Mouse (Mus musculus): ENCODE results near the gene Gm21976. TPM values are rescaled to one million over a fixed set of nuclear protein-coding genes. Genes with fewer than 3 reads are reported as not detected.

Gm21976 gene
- polyA plus RNA-seq, 1 experiment from 2014 or later: not detected

DNA sequence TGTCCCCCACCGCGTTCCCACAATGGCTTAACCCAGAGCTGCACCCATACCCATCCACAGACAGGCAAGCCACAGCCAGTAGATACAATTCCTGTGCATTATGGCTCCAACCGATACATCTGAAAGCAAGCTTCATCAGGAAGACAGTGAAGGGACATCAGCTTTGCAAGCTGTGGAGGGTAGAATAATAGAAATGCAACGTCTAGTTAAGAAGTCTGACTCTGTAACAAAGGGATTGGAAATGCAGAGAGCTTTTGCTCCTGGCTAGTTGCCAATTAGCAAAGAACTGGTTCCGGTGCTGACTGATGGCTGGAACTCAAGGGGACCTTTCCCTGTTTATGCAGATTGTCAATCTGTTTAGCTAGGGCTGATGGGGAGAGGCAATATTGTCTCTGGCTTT lies 26.7 kb downstream of the Gm21976 start:
- Histone ChIP-seq H3K27me3 (no peaks in the 10 kb centered on the region), H3K27ac (0 out of 2 replicates have a peak overlapping the region, but pooled peaks have one; percentile 56)
- 38% methylated on average over 5 of the region's 5 CpGs for WGBS

DNA sequence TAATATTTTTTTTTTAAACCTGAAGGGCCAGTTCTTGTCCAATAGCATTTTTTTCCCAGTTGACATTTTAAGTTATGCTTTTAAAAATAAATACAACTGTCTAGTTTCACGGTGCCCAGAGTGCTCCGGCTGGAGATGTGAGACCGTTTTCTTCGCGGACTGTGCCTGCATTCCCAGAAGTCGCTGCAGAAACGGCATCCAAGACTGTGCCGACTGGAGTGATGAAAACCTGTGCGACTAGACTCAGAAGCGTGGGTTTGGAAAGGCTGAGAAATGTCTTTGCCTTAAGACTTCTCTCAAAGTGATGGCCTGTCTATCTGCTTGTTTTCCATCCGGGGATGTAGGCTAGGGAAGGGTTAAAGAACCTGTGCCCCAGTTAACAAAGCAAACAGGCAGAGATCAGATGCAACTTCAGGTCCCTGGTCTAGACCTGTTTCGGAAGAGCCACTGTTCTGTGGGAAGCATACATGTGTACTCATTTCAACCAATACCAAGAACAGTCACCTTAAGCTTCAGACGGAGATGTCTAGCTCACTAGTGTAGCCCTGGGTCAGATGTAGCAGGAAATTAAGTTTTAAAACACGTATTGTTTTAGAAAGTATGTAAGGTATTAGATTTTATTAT lies 27.3 kb downstream of the Gm21976 start:
- Histone ChIP-seq H3K4me2 (replicated peaks) (0 out of 2 replicates have a peak overlapping the region, but pooled peaks have one; percentile 3), H3K9ac (no peak overlapping the region), H3K36me3 (peaks cover 44% of the 10 kb centered on the region), H3K27ac (peak overlapping the region; percentile 56; the same call in 1 of the 2 replicates), H3K4me1 (no peaks in the 10 kb centered on the region; the same call in 1 of the 2 replicates), H3K4me3 (no peak overlapping the region), H3K9me3 (replicated peaks) (no peaks in the 10 kb centered on the region), H3K27me3 (no peaks in the 10 kb centered on the region)
- WGBS: 54% methylated on average over 14 of the region's 14 CpGs
- no peak for ATAC-seq (ENCODE audit: low FRiP score)

More for the DNA sequence above, 26.7 kb downstream of the Gm21976 start:
- Histone ChIP-seq H3K9me3 (replicated peaks) (no peaks in the 10 kb centered on the region), H3K4me3 (no peak overlapping the region), H3K9ac (no peak overlapping the region), H3K4me2 (replicated peaks) (no peak overlapping the region), H3K36me3 (peaks cover 38% of the 10 kb centered on the region), H3K4me1 (no peaks in the 10 kb centered on the region; the same call in 1 of the 2 replicates)
- ATAC-seq (ENCODE audit: low FRiP score): peak; percentile 40; the same call in 1 of the 2 replicates

DNA sequence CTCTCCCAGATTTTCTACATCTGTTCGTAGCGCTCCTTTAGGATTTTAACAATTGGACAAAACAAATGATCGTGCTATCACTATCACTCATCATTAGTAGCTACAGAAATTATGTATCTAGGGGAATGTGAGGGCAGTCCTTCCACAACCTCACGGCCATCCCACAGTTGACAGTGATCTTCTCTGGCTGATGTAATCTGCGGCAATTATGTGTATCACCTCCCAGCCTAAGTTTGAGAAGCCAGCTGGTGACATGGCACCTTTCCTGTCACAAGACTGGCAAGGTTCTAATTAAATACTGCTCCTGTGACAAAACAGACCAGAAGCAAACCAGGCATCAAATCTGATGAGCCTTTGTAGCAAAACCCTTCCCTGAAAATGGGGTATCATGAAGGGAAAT lies 28.3 kb downstream of the Gm21976 start:
- Histone ChIP-seq H3K27ac (no peak overlapping the region), H3K36me3 (peaks cover 53% of the 10 kb centered on the region), H3K4me1 (no peaks in the 10 kb centered on the region; the same call in 1 of the 2 replicates), H3K9ac (no peak overlapping the region), H3K9me3 (replicated peaks) (no peaks in the 10 kb centered on the region), H3K27me3 (no peaks in the 10 kb centered on the region), H3K4me2 (replicated peaks) (no peak overlapping the region), H3K4me3 (no peak overlapping the region)
- no peak for ATAC-seq (ENCODE audit: low FRiP score)
- WGBS: 92% methylated on average over 5 of the region's 5 CpGs

DNA sequence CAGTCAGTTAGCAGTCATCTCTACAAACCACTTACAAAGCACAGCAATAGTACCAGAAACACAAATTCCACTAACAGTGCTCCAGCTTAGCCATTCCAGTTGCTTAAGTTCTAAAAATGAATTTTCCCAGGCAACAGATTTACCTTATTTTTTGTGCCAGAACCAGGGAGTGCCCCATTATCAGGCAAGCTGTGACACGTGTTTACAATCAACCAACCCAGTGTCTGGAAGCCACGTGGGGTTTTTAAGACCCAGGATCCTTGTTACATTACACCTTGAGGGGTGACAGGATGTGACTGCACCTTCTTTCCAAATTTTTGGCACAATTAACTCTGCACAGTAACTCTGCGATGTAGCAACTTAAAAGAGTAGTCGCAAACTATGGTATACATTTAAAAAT lies 29.0 kb downstream of the Gm21976 start:
- no peaks in the 10 kb centered on the region for H3K27me3 ChIP-seq
- no peak overlapping the region for H3K4me2 ChIP-seq (replicated peaks)
- H3K27ac ChIP-seq: no peak overlapping the region
- no peaks in the 10 kb centered on the region for H3K9me3 ChIP-seq (replicated peaks)
- no peak for ATAC-seq (ENCODE audit: low FRiP score)
- H3K4me1 ChIP-seq: no peaks in the 10 kb centered on the region; the same call in 1 of the 2 replicates
- H3K36me3 ChIP-seq: peaks cover 58% of the 10 kb centered on the region
- no peak overlapping the region for H3K4me3 ChIP-seq
- 85% methylated on average over 4 of the region's 4 CpGs for WGBS
- no peak overlapping the region for H3K9ac ChIP-seq

DNA sequence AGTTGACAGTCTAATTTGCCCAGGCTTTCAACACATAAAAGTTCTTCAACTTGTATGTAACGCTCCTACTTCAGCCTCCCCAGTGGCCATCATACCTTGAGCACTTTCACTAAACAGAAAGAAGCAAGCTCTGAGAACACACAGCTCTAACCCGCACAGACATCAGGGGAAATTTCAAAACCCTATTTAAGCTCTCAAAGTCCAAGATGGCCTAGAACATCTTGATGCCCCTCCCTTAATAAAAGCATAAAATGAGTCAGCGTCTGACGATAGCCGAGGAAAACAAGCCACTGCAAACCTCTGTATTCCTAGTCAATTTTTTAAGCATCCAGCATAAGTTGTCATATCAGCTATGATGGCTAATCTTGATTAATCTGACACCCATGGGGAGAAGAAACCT lies 31.9 kb downstream of the Gm21976 start:
- Histone ChIP-seq H3K4me2 (replicated peaks) (no peak overlapping the region), H3K36me3 (peaks cover 61% of the 10 kb centered on the region), H3K9me3 (replicated peaks) (no peaks in the 10 kb centered on the region), H3K4me3 (no peak overlapping the region), H3K27ac (no peak overlapping the region), H3K9ac (no peak overlapping the region), H3K4me1 (peaks cover 12% of the 10 kb centered on the region), H3K27me3 (no peaks in the 10 kb centered on the region)
- 95% methylated on average over 5 of the region's 5 CpGs for WGBS
- ATAC-seq (ENCODE audit: low FRiP score): no peak

DNA sequence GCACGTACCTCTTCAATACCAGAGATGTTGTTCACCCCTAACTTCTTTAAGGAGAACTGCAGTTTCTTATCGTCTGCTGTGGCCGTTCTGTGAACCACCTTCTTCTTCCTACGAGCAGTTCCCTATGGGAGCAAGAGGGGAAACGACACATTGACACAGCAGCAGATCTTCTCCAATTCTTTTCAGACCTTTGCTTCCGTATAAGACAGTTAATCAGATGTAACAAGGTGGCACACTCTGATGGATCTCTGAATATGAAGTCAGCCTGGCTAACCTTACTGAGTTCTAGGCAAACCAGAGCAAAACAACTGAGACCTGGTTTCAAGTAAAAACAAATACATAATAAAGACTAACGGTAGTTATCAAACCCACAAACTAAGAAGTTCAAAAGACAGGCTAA lies 33.9 kb downstream of the Gm21976 start:
- no peaks in the 10 kb centered on the region for H3K27me3 ChIP-seq
- H3K4me3 ChIP-seq: no peak overlapping the region
- 83% methylated on average over 7 of the region's 7 CpGs for WGBS
- H3K4me1 ChIP-seq: peaks cover 12% of the 10 kb centered on the region
- H3K4me2 ChIP-seq (replicated peaks): no peak overlapping the region
- no peak overlapping the region for H3K9ac ChIP-seq
- peaks cover 50% of the 10 kb centered on the region for H3K36me3 ChIP-seq
- H3K9me3 ChIP-seq (replicated peaks): no peaks in the 10 kb centered on the region
- ATAC-seq (ENCODE audit: low FRiP score): no peak
- H3K27ac ChIP-seq: no peak overlapping the region

DNA sequence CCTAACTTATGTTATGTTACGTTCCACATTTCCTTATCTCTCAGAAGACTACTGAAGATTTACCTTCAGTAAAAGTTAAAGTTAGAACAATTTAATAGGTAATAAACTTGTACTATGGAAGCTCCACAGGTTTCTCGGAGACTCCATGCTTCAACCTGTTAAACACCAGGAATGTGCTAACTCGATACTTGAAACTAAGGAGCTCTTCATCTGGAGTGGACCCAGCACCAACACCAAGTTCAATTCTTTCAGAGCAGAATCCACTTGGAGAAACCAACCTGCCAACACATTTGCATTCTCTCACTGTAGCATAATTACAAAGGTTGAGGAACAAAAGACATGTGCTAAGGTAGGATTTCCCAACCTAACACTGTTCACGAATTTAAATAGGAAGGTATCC lies 35.4 kb downstream of the Gm21976 start:
- Histone ChIP-seq H3K9me3 (replicated peaks) (no peaks in the 10 kb centered on the region), H3K36me3 (peaks cover 38% of the 10 kb centered on the region), H3K9ac (no peak overlapping the region; the same call in 1 of the 2 replicates), H3K4me2 (replicated peaks) (peak overlapping the region; percentile 62), H3K4me3 (0 out of 2 replicates have a peak overlapping the region, but pooled peaks have one; percentile 7), H3K27ac (no peak overlapping the region), H3K27me3 (no peaks in the 10 kb centered on the region), H3K4me1 (peaks cover 12% of the 10 kb centered on the region)
- ATAC-seq (ENCODE audit: low FRiP score): no peak
- 80% methylated on average over 4 of the region's 4 CpGs for WGBS

DNA sequence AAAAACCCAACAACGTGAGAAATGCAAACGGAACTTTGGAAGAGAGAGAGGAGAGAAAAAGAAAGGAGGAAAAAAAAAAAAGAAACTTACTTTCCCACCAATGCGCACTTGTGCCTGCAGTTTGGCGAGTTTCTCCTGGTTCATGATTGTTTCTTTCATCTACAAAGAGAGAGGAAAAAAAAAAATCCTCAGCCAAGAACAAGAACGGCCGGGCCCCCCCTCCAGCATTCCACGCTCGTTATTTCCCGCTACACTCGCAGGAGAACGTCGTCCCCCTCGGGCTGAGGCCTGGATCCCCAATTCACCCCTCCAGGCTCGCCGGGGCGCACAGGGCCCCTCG lies 36.4 kb downstream of the Gm21976 start:
- WGBS: 1% methylated on average over 17 of the region's 17 CpGs
- H3K4me3 ChIP-seq: peak overlapping the region; percentile 98
- H3K9me3 ChIP-seq (replicated peaks): no peaks in the 10 kb centered on the region
- H3K4me1 ChIP-seq: peaks cover 12% of the 10 kb centered on the region
- H3K36me3 ChIP-seq: peaks cover 28% of the 10 kb centered on the region
- ATAC-seq (ENCODE audit: low FRiP score): no peak
- peak overlapping the region; percentile 86 for H3K27ac ChIP-seq
- no peaks in the 10 kb centered on the region for H3K27me3 ChIP-seq
- H3K4me2 ChIP-seq (replicated peaks): peak overlapping the region; percentile 62
- H3K9ac ChIP-seq: peak overlapping the region; percentile 98

DNA sequence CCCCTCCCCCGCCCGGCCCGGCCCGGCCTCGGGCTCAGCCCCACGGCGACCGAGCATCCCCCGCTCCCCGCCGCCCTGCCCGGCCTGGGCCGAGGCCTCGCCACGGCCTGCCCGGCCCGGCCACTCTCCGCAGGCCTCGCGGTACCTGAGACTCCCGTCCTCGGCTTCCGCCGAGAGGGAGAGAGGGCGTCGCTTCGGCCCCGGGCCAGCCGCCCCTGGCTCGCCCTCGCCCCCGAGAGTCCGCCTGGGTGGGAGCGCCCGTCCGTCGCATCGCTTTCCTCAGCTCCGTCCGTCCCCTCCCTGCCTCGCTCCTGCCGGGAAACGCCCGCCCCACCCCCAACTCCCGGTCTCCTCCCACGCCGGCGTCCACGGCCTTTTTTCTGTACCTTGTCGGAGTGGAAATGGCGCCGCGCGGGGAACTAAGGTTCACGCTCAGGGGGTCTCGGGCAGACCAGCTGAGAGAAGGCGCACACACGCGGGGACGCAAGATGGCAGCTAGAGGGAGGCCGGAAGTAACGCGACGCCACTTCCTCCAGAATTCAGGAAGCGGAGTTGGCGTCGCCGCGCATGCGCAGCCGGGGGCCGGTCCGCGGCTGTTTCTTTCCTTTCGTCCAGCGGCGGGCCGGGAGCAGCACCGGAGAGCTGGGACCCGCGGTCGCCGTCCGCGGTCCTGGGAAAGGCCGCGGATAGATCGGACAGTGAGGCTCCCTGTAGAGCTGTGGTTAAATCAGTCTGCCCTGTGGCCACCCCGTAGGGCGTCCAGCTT lies 37.0 kb downstream of the Gm21976 start, which contains the start of gene Btf3:
Btf3 (minus strand) TSS at position 527 of the 766 bp plus-strand sequence.
- Histone ChIP-seq H3K4me2 (replicated peaks) (peak within 1 kb of the TSS; percentile 63), H3K9me3 (replicated peaks) (no peaks in the 10 kb centered on the region), H3K9ac (peak within 1 kb of the TSS; percentile 98), H3K27ac (peak within 1 kb of the TSS; percentile 86), H3K27me3 (no peaks in the 10 kb centered on the region), H3K36me3 (peaks cover 22% of the 10 kb centered on the region), H3K4me1 (peaks cover 12% of the 10 kb centered on the region), H3K4me3 (peak within 1 kb of the TSS; percentile 98)
- under 1% methylated on average over 72 of the region's 90 CpGs for WGBS
- ATAC-seq (ENCODE audit: low FRiP score): peak; percentile 95

DNA sequence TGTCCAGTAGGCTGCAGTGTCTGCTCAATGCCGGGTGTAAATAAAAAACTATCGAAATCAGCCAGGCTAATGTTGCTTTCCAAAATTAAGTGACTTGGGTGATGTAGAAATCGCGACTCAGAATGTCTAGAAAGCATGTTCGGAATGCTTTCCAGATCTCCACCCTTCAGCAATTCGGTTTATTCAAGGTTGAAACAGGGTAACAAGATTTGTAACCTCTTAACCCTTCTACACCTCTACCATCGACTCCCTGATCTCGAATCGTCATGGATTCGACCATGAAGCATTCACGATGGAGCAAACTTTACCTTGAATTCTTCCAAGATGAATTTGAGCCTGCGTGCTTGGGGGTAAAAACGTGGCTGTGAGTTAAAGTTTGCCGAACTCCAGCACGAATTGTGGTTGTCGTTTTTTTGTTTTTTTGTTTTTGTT lies 37.6 kb downstream of the Gm21976 start:
- peak overlapping the region; percentile 86 for H3K27ac ChIP-seq
- peak overlapping the region; percentile 98 for H3K4me3 ChIP-seq
- no peaks in the 10 kb centered on the region for H3K9me3 ChIP-seq (replicated peaks)
- peaks cover 12% of the 10 kb centered on the region for H3K4me1 ChIP-seq
- H3K36me3 ChIP-seq: peaks cover 16% of the 10 kb centered on the region; the same call in 1 of the 2 replicates
- ATAC-seq (ENCODE audit: low FRiP score): no peak
- peak overlapping the region; percentile 63 for H3K4me2 ChIP-seq (replicated peaks)
- peak overlapping the region; percentile 98 for H3K9ac ChIP-seq
- no peaks in the 10 kb centered on the region for H3K27me3 ChIP-seq
- 3% methylated on average over 16 of the region's 16 CpGs for WGBS

DNA sequence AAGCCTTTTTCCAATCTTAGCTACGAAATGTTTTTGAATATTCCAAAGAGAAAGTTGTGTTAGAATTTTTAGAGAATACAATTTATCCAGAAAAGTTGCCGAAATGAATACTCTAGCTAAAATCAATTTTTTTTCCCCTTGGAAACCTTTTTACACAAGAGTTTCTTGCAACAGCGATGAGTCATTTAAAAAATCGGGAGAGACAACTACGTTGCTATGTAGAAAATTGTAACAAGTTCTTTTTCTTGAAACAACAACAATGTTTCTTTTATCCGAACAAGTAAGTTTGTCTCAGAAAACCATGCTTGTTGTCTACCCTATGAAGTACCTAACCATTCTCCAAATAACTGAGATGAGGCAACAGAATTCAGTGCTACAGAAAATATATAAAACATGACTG lies 38.2 kb downstream of the Gm21976 start:
- no peak for ATAC-seq (ENCODE audit: low FRiP score)
- H3K4me2 ChIP-seq (replicated peaks): peak overlapping the region; percentile 63
- WGBS: 90% methylated on average over 6 of the region's 6 CpGs
- no peak overlapping the region for H3K27ac ChIP-seq
- no peaks in the 10 kb centered on the region for H3K27me3 ChIP-seq
- H3K9me3 ChIP-seq (replicated peaks): no peaks in the 10 kb centered on the region
- H3K9ac ChIP-seq: no peak overlapping the region
- no peak overlapping the region for H3K4me3 ChIP-seq
- peaks cover 12% of the 10 kb centered on the region for H3K4me1 ChIP-seq
- peaks cover 11% of the 10 kb centered on the region; the same call in 1 of the 2 replicates for H3K36me3 ChIP-seq

DNA sequence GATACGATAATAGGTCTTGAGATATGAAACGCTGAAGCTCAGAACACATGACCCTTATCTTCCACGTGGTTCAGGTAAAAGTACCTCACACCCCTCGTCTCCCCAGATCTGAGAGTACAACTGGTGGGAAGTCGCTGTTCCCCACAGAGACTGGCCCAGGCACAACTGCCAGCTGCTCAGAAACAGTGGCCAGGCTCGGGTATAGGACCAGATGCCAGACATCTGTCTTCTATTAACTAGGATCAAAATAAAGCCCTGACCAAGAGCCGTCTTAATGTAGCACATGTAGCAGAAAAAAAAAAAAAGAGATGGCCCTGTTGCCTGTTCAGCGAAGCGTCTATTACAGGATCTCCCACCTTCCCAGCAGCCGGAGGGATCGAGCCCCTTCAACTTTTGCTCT lies 45.3 kb downstream of the Gm21976 start:
- Histone ChIP-seq H3K9me3 (replicated peaks) (no peaks in the 10 kb centered on the region), H3K36me3 (no peaks in the 10 kb centered on the region), H3K9ac (no peak overlapping the region), H3K4me3 (no peak overlapping the region), H3K27me3 (no peaks in the 10 kb centered on the region), H3K4me1 (no peaks in the 10 kb centered on the region), H3K27ac (no peak overlapping the region), H3K4me2 (replicated peaks) (no peak overlapping the region)
- WGBS: 73% methylated on average over 11 of the region's 11 CpGs
- no peak for ATAC-seq (ENCODE audit: low FRiP score)
